Mouse (Mus musculus): ENCODE results near the gene Dst.

GRCm38 (mm10) chr1:34042299-34042698 is 134.3 kb downstream of the Dst start:
- TF ChIP-seq USF2 (conservative IDR thresholded peaks at IDR 0.05; ENCODE audit: low read depth, low read length) (no peak), USF1 (IDR thresholded peaks at IDR 0.05; ENCODE audit: low read depth, low read length) (no peak), POLR2A (IDR thresholded peaks at IDR 0.05; ENCODE audit: low read depth, low read length) (no peak)
